In genomic region chr2:73596786-73597185, GRCm38 (mm10) we compare ENCODE assay signal across 8 mouse cellular contexts. TPM values are rescaled to one million over a fixed set of nuclear protein-coding genes. Genes with fewer than 3 reads are reported as not detected.
A peak's percentile ranks its signal among the peaks of the same experiment; 100 is the strongest.
DNase-seq lines count a peak whose midpoint lies in the region; ATAC-seq and TF ChIP-seq lines count a peak whose summit lies in the region.

No protein-coding gene starts in this region.

- no peak; the same call in 1 of the 2 replicates for ATAC-seq in heart, embryonic 11.5 days (replicated peaks; ENCODE audit: insufficient number of reproducible peaks, low FRiP score, low TSS enrichment)
- no peak for ATAC-seq in heart, embryonic 14.5 days (ENCODE audit: insufficient number of reproducible peaks, insufficient read depth, low FRiP score, low read depth)
- no peak for ATAC-seq in limb, embryonic 15.5 days (ENCODE audit: insufficient number of reproducible peaks, low FRiP score, low TSS enrichment, low read depth)

- DNase-seq in heart, postnatal 14 days: no peak
- peak; percentile 32 for DNase-seq in R1 (ENCODE audit: low read depth, low spot score)
- DNase-seq in midbrain, embryonic 10.5 days (ENCODE audit: low spot score): no peak
- DNase-seq in cerebellum, adult 11-12 months: no peak

- no peaks in the 10 kb centered on the region for H3K27me3 ChIP-seq in heart, embryonic 11.5 days (ENCODE audit: control insufficient read depth, insufficient read depth, low read length)
- H3K27me3 ChIP-seq in heart, embryonic 14.5 days (ENCODE audit: control insufficient read depth, insufficient read depth, low read length): no peaks in the 10 kb centered on the region
- H3K27me3 ChIP-seq in limb, embryonic 15.5 days: no peaks in the 10 kb centered on the region
- no peaks in the 10 kb centered on the region for H3K27me3 ChIP-seq in testis, adult 2 months (ENCODE audit: control insufficient read depth, insufficient read depth, low read length)
- H3K27me3 ChIP-seq in midbrain, embryonic 10.5 days (ENCODE audit: low read depth, poor library complexity, severe bottlenecking): no peaks in the 10 kb centered on the region; the same call in 1 of the 2 replicates

- H3K4me1 ChIP-seq in heart, embryonic 11.5 days (ENCODE audit: control insufficient read depth, insufficient read depth, low read length): peaks cover 23% of the 10 kb centered on the region
- peaks cover 24 to 39% of the 10 kb centered on the region in 2 experiments for H3K4me1 ChIP-seq in heart, embryonic 14.5 days (ENCODE audit: control insufficient read depth in 2 of 2, insufficient read depth in 2 of 2, low read length in 2 of 2)
- H3K4me1 ChIP-seq in limb, embryonic 15.5 days: peaks cover 22% of the 10 kb centered on the region
- H3K4me1 ChIP-seq in testis, adult 2 months (ENCODE audit: control insufficient read depth, insufficient read depth, low read length): peaks cover 12% of the 10 kb centered on the region
- peaks cover 7% of the 10 kb centered on the region for H3K4me1 ChIP-seq in midbrain, embryonic 10.5 days

- TF ChIP-seq CTCF in testis, adult 2 months (IDR thresholded peaks at IDR 0.05; ENCODE audit: control insufficient read depth, insufficient read depth, insufficient replicate concordance, low read depth, low read length): no peak

- no peaks in the 10 kb centered on the region for H3K9me3 ChIP-seq in heart, embryonic 11.5 days (replicated peaks; ENCODE audit: control insufficient read depth, low read length)
- no peaks in the 10 kb centered on the region for H3K9me3 ChIP-seq in heart, embryonic 14.5 days (ENCODE audit: control insufficient read depth, low read length)
- H3K9me3 ChIP-seq in limb, embryonic 15.5 days: no peaks in the 10 kb centered on the region
- H3K9me3 ChIP-seq in midbrain, embryonic 10.5 days (replicated peaks): no peaks in the 10 kb centered on the region

- WGBS in heart, embryonic 11.5 days (ENCODE audit: insufficient replicate concordance): 3% methylated on average over 9 of the region's 9 CpGs
- 6% methylated on average over 9 of the region's 9 CpGs for WGBS in heart, embryonic 14.5 days
- WGBS in limb, embryonic 15.5 days: 11% methylated on average over 9 of the region's 9 CpGs
- WGBS in midbrain, embryonic 10.5 days: 31% methylated on average over 9 of the region's 9 CpGs

- peak overlapping the region; percentile 27 for H3K4me3 ChIP-seq in heart, embryonic 11.5 days (ENCODE audit: low read depth, low read length)
- peak overlapping the region; percentile 5 to 26 for H3K4me3 ChIP-seq in heart, embryonic 14.5 days (ENCODE audit: control insufficient read depth in 1 of 2, insufficient read depth in 1 of 2, low read depth in 1 of 2, low read length in 2 of 2)
- peak overlapping the region; percentile 14; the same call in 1 of the 2 replicates for H3K4me3 ChIP-seq in limb, embryonic 15.5 days
- H3K4me3 ChIP-seq in testis, adult 2 months (ENCODE audit: control insufficient read depth, low read depth, low read length): peak overlapping the region; percentile 3; the same call in 1 of the 2 replicates
- H3K4me3 ChIP-seq in midbrain, embryonic 10.5 days: no peak overlapping the region

- H3K36me3 ChIP-seq in heart, embryonic 11.5 days (ENCODE audit: control insufficient read depth, insufficient read depth, low read length): no peaks in the 10 kb centered on the region
- H3K36me3 ChIP-seq in heart, embryonic 14.5 days (ENCODE audit: control insufficient read depth, insufficient read depth, low read length): no peaks in the 10 kb centered on the region
- no peaks in the 10 kb centered on the region for H3K36me3 ChIP-seq in limb, embryonic 15.5 days
- no peaks in the 10 kb centered on the region for H3K36me3 ChIP-seq in testis, adult 2 months (ENCODE audit: control insufficient read depth, insufficient read depth, low read length)
- no peaks in the 10 kb centered on the region for H3K36me3 ChIP-seq in midbrain, embryonic 10.5 days

- intact Hi-C loops in heart, postnatal 14 days (cut with DNase I): no loop called here

- no peak for TF ChIP-seq POLR2A in testis, adult 2 months (IDR thresholded peaks at IDR 0.05; ENCODE audit: control insufficient read depth, low read depth, low read length)

- H3K4me2 ChIP-seq in heart, embryonic 11.5 days: peak overlapping the region; percentile 57
- H3K4me2 ChIP-seq in heart, embryonic 14.5 days (ENCODE audit: low read length): peak overlapping the region; percentile 67
- peak overlapping the region; percentile 41 for H3K4me2 ChIP-seq in limb, embryonic 15.5 days

- no peak overlapping the region; the same call in 1 of the 2 replicates for H3K27ac ChIP-seq in heart, embryonic 11.5 days (ENCODE audit: low read depth, low read length)
- H3K27ac ChIP-seq in heart, embryonic 14.5 days (replicated peaks in 1 of 2; ENCODE audit: control insufficient read depth in 1 of 2, insufficient read depth in 1 of 2, low read depth in 2 of 2, low read length in 2 of 2): no peak overlapping the region
- peak overlapping the region; percentile 54; the same call in 1 of the 2 replicates for H3K27ac ChIP-seq in limb, embryonic 15.5 days
- H3K27ac ChIP-seq in testis, adult 2 months (ENCODE audit: control insufficient read depth, insufficient read depth, low read depth, low read length): no peak overlapping the region
- H3K27ac ChIP-seq in midbrain, embryonic 10.5 days (replicated peaks): no peak overlapping the region

- H3K9ac ChIP-seq in heart, embryonic 11.5 days (ENCODE audit: low read depth, low read length): no peak overlapping the region; the same call in 1 of the 2 replicates
- peak overlapping the region; percentile 57 for H3K9ac ChIP-seq in heart, embryonic 14.5 days (ENCODE audit: low read length)
- H3K9ac ChIP-seq in limb, embryonic 15.5 days: no peak overlapping the region

RNA-seq across cellular contexts. Expression of gene Chrna1, which starts 16.6 kb away (rescaled TPM):
- 0.15 and 0.33 TPM in 2 replicates for polyA plus RNA-seq in heart, embryonic 11.5 days (2014; fragmentation: Nextera tagmentation; extraction: Ambion mirVana)
- not detected for total RNA-seq in heart, postnatal 14 days (2021)
- 0.09 TPM in 1 of 2 replicates, not detected in the other for polyA plus RNA-seq in heart, embryonic 14.5 days (2014; fragmentation: Nextera tagmentation; extraction: Ambion mirVana)
- polyA plus RNA-seq in limb, embryonic 15.5 days (2015; fragmentation: Nextera tagmentation; extraction: Ambion mirVana): 10.8 and 24.1 TPM in 2 replicates
- 0.12 and 0.13 TPM in 2 replicates for polyA plus RNA-seq in testis, adult 2 months (2012; rRNA removed)
- 0.40 and 0.84 TPM in 2 replicates for polyA plus RNA-seq in midbrain, embryonic 10.5 days (2016; fragmentation: Nextera tagmentation; extraction: Ambion mirVana)
